Mouse (Mus musculus) heart, adult 2 months (tissue): ENCODE data around the gene Plekhm3.

Source experiments
- CTCF ChIP-seq: fragments of 200-600 bp; IDR thresholded peaks from 2 replicates; pipeline ENCODE4 v1.8.1; 2022; ENCODE audit warnings: antibody characterized with exemption, mild to moderate bottlenecking, moderate library complexity
- EP300 ChIP-seq: fragments of 200-500 bp; IDR thresholded peaks from 2 replicates; pipeline ENCODE4 v1.6.1; 2011; ENCODE audit warnings: low read depth, low read length, control low read depth; ENCODE audit not compliant: insufficient read depth
- POLR2A ChIP-seq: fragments of 200-500 bp; IDR thresholded peaks from 2 replicates; pipeline ENCODE4 v1.6.1; 2011; ENCODE audit warnings: mild to moderate bottlenecking, low read depth, low read length, control low read depth; ENCODE audit not compliant: insufficient read depth

DNA sequence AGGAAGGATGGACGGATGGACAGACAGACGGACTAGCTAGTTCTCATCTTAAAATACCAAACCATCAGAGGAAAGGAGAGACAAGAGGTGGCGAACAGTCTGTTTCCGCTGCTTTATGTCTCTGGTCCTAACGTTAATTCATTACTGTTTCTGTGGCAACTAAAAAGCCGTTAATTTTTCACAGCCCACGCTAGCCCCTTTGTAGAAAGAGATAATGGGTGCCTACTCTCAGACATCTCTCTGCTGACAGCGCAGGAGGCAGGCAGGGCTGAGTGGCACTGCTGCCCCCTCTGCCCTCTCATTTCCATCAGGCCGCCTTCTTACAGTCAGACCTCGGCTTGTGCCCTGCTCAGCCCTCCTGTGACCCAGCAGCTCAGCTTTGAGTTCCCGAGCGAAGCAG is 32.3 kb downstream of the Plekhm3 start:
- no peak for TF ChIP-seq CTCF
- TF ChIP-seq POLR2A: no peak
- no peak for TF ChIP-seq EP300
